Mouse (Mus musculus) colon, adult 2 months (tissue): ENCODE measurements around the gene Anxa1. TPM values are rescaled to one million over a fixed set of nuclear protein-coding genes. Genes with fewer than 3 reads are reported as not detected.

ENCODE experiments used
- polyA plus RNA-seq: library from polyadenylated mRNA; depleted of rRNA; stranded (reverse); fragments of >200 nt; gene quantifications from 2 replicates; pipeline ENCODE4 v1.2.3, GENCODE M21; 2012; rRNA removed

Gene Anxa1
- polyA plus RNA-seq, result 9.1 and 13.4 TPM in 2 replicates

DNA sequence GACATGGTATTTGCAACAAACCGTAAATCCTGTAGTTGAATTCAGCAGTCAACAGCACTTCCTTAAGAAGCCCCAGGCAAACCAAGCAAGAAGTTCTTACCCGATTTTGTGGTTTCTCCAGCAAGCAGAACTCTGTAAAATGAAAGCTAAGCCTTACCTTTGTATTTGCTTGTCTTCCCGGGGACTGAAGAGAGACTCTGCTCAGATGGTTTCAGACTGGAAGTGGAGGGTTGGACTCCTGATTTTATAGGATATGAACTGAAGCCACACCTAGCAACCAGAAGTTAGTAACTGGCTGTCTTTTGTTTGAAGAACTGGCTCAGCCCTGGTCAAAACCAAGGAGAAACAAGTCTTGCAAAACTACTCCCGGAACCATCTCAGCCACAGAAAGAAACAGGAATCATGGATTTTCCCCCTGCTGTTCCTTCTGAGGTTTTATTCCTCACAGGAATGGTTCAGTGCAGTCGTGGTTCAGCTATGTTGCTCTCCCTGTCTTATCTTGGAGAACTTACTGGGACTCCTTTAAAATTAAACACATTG, at the start of gene Anxa1:
TSS of gene Anxa1 (minus strand) at position 490 of the 540 bp plus-strand sequence.

Other genes with a start within 250 kb of the Anxa1 start
- 19.0 and 19.3 TPM in 2 replicates for gene Aldh1a1, start 101.8 kb upstream of the Anxa1 start, polyA plus RNA-seq